Mouse (Mus musculus): ENCODE results near the gene Shkbp1. TPM values are rescaled to one million over a fixed set of nuclear protein-coding genes. Genes with fewer than 3 reads are reported as not detected.

Shkbp1 gene
- polyA plus RNA-seq, 2 experiments: 30.5 to 58.7 TPM

DNA sequence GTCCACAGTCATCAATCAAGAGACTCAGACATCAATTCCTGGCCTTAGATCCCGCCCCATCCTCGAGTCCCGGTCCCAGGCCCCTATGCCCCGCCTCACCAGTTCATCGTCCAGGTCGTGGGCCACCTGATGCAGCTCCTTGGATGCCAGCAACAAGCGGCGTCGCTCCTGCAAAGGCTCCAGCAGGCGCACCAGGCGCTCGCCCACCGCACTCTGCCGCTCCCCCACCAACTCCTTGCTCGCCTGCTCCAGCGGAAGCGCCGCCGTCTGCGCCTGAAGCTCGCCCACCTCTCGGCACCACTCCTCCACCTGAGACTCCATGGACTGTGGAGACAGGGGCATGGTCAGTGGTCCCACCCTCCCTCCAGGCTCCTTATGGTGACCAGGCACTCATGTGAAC, 19.5 kb upstream of the Shkbp1 start:
- Histone ChIP-seq H3K27me3 (ENCODE audit: control insufficient read depth, insufficient read depth, low read length) (peaks cover 74% of the 10 kb centered on the region), H3K9ac (ENCODE audit: low read depth, low read length, severe bottlenecking) (no peak overlapping the region), H3K4me2 (replicated peaks; ENCODE audit: low read depth, low read length, severe bottlenecking) (no peak overlapping the region), H3K9me3 (ENCODE audit: control insufficient read depth, low read length) (no peaks in the 10 kb centered on the region), H3K4me3 (replicated peaks; ENCODE audit: low read length) (no peak overlapping the region; the same call in 1 of the 2 replicates), H3K36me3 (ENCODE audit: control insufficient read depth, insufficient read depth, low read length) (no peaks in the 10 kb centered on the region), H3K27ac (replicated peaks; ENCODE audit: low read depth, low read length) (no peak overlapping the region), H3K4me1 (ENCODE audit: control insufficient read depth, insufficient read depth, low read length) (no peaks in the 10 kb centered on the region)
- 1% methylated on average over 21 of the region's 22 CpGs for WGBS
- ATAC-seq (ENCODE audit: low FRiP score, low read depth): no peak
- no peak for TF ChIP-seq POLR2A (IDR thresholded peaks at IDR 0.05; ENCODE audit: borderline replicate concordance, extremely low read depth, insufficient read depth, insufficient read length)
- DNase-seq (ENCODE audit: low spot score): no peak

DNA sequence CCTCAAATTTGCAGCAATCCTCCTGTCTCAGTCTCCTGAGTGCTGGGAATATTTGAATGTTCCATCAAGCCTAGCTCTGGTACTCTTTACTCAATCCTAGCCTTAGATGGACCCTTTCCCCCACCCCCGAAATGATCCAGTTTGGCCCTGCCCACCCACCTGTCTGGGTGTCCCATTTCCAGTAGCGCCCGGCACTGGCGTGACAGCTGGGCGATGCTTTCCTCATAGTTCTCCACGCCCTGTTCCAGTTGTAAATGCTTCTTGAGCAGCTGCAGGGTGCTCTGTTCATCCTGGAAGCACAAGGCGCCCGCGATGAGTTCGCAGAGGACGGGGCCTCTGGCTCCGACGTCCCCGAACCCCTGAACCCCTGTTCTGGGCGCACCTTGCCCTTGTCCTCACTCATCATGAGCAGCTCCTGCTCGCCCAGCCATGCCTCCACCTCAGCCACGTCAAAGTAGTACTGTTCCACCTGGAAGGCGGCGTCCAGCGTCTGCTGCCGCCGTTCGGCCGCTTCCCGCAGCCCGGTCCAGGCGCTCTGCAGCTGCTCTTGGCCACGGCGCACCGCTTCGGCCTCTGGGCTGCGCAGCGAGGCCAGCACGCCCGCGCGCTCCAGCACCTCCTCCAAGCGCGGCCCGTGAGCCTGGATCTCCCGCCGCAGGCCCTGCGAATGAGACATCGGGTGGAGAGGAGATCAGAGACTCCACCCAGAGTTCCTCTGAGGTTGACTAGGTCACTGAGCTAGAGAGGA, 16.1 kb upstream of the Shkbp1 start:
- TF ChIP-seq POLR2A (IDR thresholded peaks at IDR 0.05; ENCODE audit: borderline replicate concordance, extremely low read depth, insufficient read depth, insufficient read length): no peak
- no peak overlapping the region for H3K27ac ChIP-seq (replicated peaks; ENCODE audit: low read depth, low read length)
- ATAC-seq (ENCODE audit: low FRiP score, low read depth) (peak; percentile 88), DNase-seq (ENCODE audit: low spot score) (peak; percentile 42)
- H3K36me3 ChIP-seq (ENCODE audit: control insufficient read depth, insufficient read depth, low read length): no peaks in the 10 kb centered on the region
- H3K4me3 ChIP-seq (replicated peaks; ENCODE audit: low read length): peak overlapping the region; percentile 13; the same call in 1 of the 2 replicates
- H3K4me1 ChIP-seq (ENCODE audit: control insufficient read depth, insufficient read depth, low read length): no peaks in the 10 kb centered on the region
- peak overlapping the region; percentile 31 for H3K4me2 ChIP-seq (replicated peaks; ENCODE audit: low read depth, low read length, severe bottlenecking)
- peak overlapping the region; percentile 31; the same call in 1 of the 2 replicates for H3K9ac ChIP-seq (ENCODE audit: low read depth, low read length, severe bottlenecking)
- peaks cover 7% of the 10 kb centered on the region for H3K9me3 ChIP-seq (ENCODE audit: control insufficient read depth, low read length)
- peaks cover 95% of the 10 kb centered on the region for H3K27me3 ChIP-seq (ENCODE audit: control insufficient read depth, insufficient read depth, low read length)
- WGBS: 6% methylated on average over 44 of the region's 44 CpGs

DNA sequence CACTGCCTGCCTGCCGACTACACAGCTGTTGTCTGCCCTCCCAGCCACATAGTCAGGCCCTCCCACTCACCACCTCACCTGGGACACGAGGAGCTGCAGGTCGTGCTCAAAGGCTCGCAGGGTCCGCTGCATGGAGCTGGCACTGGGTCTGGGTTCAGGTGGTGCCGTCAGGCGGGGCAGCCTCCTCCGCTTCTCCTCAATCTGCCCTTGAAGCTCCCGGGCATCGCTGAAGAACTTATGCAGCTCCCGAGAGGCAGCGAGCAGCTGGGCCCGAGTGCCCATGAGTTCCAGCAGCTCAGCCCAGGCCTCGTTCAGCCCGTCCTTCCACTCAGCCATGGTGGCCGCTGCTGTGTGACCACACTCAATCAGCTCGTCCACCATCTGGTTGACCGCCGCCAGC, 13.3 kb upstream of the Shkbp1 start:
- DNase-seq (ENCODE audit: low spot score) (no peak), ATAC-seq (ENCODE audit: low FRiP score, low read depth) (no peak)
- Histone ChIP-seq H3K27ac (replicated peaks; ENCODE audit: low read depth, low read length) (no peak overlapping the region), H3K4me3 (replicated peaks; ENCODE audit: low read length) (no peak overlapping the region), H3K36me3 (ENCODE audit: control insufficient read depth, insufficient read depth, low read length) (no peaks in the 10 kb centered on the region), H3K9ac (ENCODE audit: low read depth, low read length, severe bottlenecking) (no peak overlapping the region), H3K4me2 (replicated peaks; ENCODE audit: low read depth, low read length, severe bottlenecking) (no peak overlapping the region), H3K4me1 (ENCODE audit: control insufficient read depth, insufficient read depth, low read length) (no peaks in the 10 kb centered on the region), H3K9me3 (ENCODE audit: control insufficient read depth, low read length) (peaks cover 7% of the 10 kb centered on the region), H3K27me3 (ENCODE audit: control insufficient read depth, insufficient read depth, low read length) (peaks cover 98% of the 10 kb centered on the region)
- TF ChIP-seq POLR2A (IDR thresholded peaks at IDR 0.05; ENCODE audit: borderline replicate concordance, extremely low read depth, insufficient read depth, insufficient read length): no peak
- WGBS: 81% methylated on average over 19 of the region's 19 CpGs

DNA sequence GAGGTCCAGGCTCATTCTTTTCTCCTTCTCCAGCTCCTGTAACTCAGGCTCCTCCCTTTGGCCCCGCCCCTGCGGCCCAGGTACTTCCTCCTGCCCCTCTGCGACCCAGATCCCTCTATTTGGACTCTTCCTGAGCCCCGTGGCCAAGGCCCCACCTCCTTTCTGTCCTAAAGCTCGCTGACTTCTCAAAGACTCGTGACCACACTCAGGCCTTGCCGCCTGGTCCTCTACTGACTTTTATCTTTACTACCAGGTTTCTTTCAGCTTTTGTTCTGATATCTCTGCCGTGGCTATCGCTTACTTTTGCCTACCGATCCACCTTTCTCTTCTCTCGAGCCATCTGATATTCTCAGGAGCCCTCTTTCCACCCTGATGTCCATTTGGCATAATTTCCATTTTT, 12.2 kb upstream of the Shkbp1 start:
- Histone ChIP-seq H3K36me3 (ENCODE audit: control insufficient read depth, insufficient read depth, low read length) (no peaks in the 10 kb centered on the region), H3K27me3 (ENCODE audit: control insufficient read depth, insufficient read depth, low read length) (peaks cover 98% of the 10 kb centered on the region), H3K4me1 (ENCODE audit: control insufficient read depth, insufficient read depth, low read length) (no peaks in the 10 kb centered on the region), H3K4me2 (replicated peaks; ENCODE audit: low read depth, low read length, severe bottlenecking) (peak overlapping the region; percentile 35; the same call in 1 of the 2 replicates), H3K9ac (ENCODE audit: low read depth, low read length, severe bottlenecking) (no peak overlapping the region), H3K27ac (replicated peaks; ENCODE audit: low read depth, low read length) (no peak overlapping the region), H3K9me3 (ENCODE audit: control insufficient read depth, low read length) (peaks cover 7% of the 10 kb centered on the region), H3K4me3 (replicated peaks; ENCODE audit: low read length) (peak overlapping the region; percentile 14; the same call in 1 of the 2 replicates)
- no peak for TF ChIP-seq POLR2A (IDR thresholded peaks at IDR 0.05; ENCODE audit: borderline replicate concordance, extremely low read depth, insufficient read depth, insufficient read length)
- 17% methylated on average over 11 of the region's 11 CpGs for WGBS
- DNase-seq (ENCODE audit: low spot score) (no peak), ATAC-seq (ENCODE audit: low FRiP score, low read depth) (no peak)

DNA sequence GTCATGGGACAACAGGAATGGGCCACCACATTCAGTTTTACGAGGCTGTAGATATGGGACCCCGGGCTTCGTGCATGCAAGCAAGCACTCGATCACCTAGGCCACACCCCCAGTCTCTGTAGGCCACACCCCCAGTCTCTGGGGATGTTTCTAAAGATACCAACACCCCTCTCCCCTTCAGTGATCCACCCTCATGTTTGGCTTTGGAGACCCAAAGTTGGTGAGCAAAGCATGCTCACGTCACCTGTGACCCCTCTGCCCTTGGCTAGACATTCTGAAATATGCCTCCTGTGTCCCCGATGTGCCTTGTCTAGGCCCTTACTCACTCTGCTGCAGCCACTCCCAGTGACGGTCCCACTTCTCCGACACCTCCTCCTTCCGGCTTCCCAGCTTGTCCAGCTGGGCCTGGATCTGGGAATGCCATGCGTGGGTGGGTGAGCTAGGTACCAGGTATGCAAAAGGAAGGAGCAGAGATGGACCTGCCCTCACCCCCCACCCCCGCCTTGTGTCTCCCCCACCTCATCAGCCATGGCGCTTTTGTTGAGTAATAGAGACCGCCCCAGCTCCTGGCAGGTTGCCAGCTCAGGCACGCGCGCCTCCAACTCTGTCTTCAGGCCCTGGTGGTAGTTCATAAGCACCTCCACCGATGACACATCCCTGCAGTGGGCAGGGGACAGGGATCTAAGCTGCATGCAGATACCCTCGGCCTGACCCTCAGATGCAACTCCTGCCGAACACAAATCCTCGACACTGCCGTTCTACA, 10.4 kb upstream of the Shkbp1 start:
- no peak overlapping the region for H3K4me3 ChIP-seq (replicated peaks; ENCODE audit: low read length)

More for the DNA sequence above, 10.4 kb upstream of the Shkbp1 start:
- H3K4me1 ChIP-seq (ENCODE audit: control insufficient read depth, insufficient read depth, low read length): no peaks in the 10 kb centered on the region
- no peak for TF ChIP-seq POLR2A (IDR thresholded peaks at IDR 0.05; ENCODE audit: borderline replicate concordance, extremely low read depth, insufficient read depth, insufficient read length)
- DNase-seq (ENCODE audit: low spot score): no peak
- no peaks in the 10 kb centered on the region for H3K36me3 ChIP-seq (ENCODE audit: control insufficient read depth, insufficient read depth, low read length)
- no peak overlapping the region for H3K27ac ChIP-seq (replicated peaks; ENCODE audit: low read depth, low read length)
- H3K4me2 ChIP-seq (replicated peaks; ENCODE audit: low read depth, low read length, severe bottlenecking): no peak overlapping the region
- H3K9me3 ChIP-seq (ENCODE audit: control insufficient read depth, low read length): peaks cover 7% of the 10 kb centered on the region
- ATAC-seq (ENCODE audit: low FRiP score, low read depth): no peak
- no peak overlapping the region for H3K9ac ChIP-seq (ENCODE audit: low read depth, low read length, severe bottlenecking)
- peaks cover 87% of the 10 kb centered on the region for H3K27me3 ChIP-seq (ENCODE audit: control insufficient read depth, insufficient read depth, low read length)
- 42% methylated on average over 21 of the region's 21 CpGs for WGBS
